Mouse (Mus musculus) myocyte (in vitro differentiated cells): ENCODE data around the gene Anks1. TPM values are rescaled to one million over a fixed set of nuclear protein-coding genes. Genes with fewer than 3 reads are reported as not detected.
"Not testable (repeated sequence)": the region's sequence is repeated elsewhere in the genome, so short reads cannot be mapped to it uniquely, and the experiment has no call there.

Experiments used
- H3K27me3 ChIP-seq: one replicate; pipeline ENCODE4 v1.6.1; 2011; ENCODE audit not compliant: control insufficient read depth, insufficient read depth, insufficient read length
- H3K36me3 ChIP-seq: one replicate; pipeline ENCODE4 v1.6.1; 2011; ENCODE audit not compliant: control insufficient read depth, insufficient read depth
- H3K4me2 ChIP-seq: one replicate; pipeline ENCODE4 v1.6.1; 2011; ENCODE audit warnings: low read depth, control low read depth
- H3K4me3 ChIP-seq: one replicate; pipeline ENCODE4 v1.5.1; 2011; ENCODE audit warnings: mild to moderate bottlenecking, control low read depth, moderate library complexity
- H3K79me2 ChIP-seq: one replicate; pipeline ENCODE4 v1.6.1; 2011; ENCODE audit not compliant: control insufficient read depth, insufficient read depth
- H3ac ChIP-seq: one replicate; pipeline ENCODE4 v1.6.1; 2011; ENCODE audit not compliant: control insufficient read depth, insufficient read length
- CEBPB ChIP-seq: IDR thresholded peaks from 2 replicates; pipeline ENCODE4 v1.6.1; 2011; ENCODE audit warnings: mild to moderate bottlenecking, moderate library complexity; ENCODE audit not compliant: poor library complexity, insufficient read depth, severe bottlenecking
- E2F4 ChIP-seq: IDR thresholded peaks from one replicate; pipeline ENCODE4 v1.6.1; 2011; ENCODE audit warnings: mild to moderate bottlenecking, control low read depth, moderate library complexity; ENCODE audit not compliant: insufficient read depth
- MAX ChIP-seq: IDR thresholded peaks from one replicate; pipeline ENCODE4 v1.6.1; 2011; ENCODE audit warnings: low read depth, mild to moderate bottlenecking, control low read depth
- MYOD1 ChIP-seq, 3 experiments: IDR thresholded peaks; one replicate each; pipeline ENCODE4 v1.6.1; 2011; ENCODE audit warnings: control low read depth in 2 of 3, low read depth in 2 of 3, mild to moderate bottlenecking in 2 of 3, moderate library complexity in 1 of 3; ENCODE audit not compliant: insufficient read length in 2 of 3, control insufficient read depth in 1 of 3
- MYOG ChIP-seq, 3 experiments: IDR thresholded peaks; one replicate each; pipeline ENCODE4 v1.6.1; 2011; ENCODE audit warnings: control low read depth in 2 of 3, low read depth in 2 of 3, mild to moderate bottlenecking in 2 of 3; ENCODE audit not compliant: insufficient read length in 2 of 3, control insufficient read depth in 1 of 3, insufficient read depth in 1 of 3
- POLR2A ChIP-seq: IDR thresholded peaks from one replicate; pipeline ENCODE4 v1.6.1; 2011; ENCODE audit warnings: low read depth, mild to moderate bottlenecking, control low read depth, moderate library complexity; ENCODE audit not compliant: insufficient read length
- POLR2AphosphoS2 ChIP-seq: IDR thresholded peaks from one replicate; pipeline ENCODE4 v1.6.1; 2011; ENCODE audit warnings: low read depth, control low read depth; ENCODE audit not compliant: insufficient read length
- REST ChIP-seq: IDR thresholded peaks from one replicate; pipeline ENCODE4 v1.6.1; 2011; ENCODE audit warnings: mild to moderate bottlenecking, control low read depth, moderate library complexity; ENCODE audit not compliant: insufficient read depth, insufficient read length
- SRF ChIP-seq: IDR thresholded peaks from one replicate; pipeline ENCODE4 v1.6.1; 2011; ENCODE audit warnings: low read depth; ENCODE audit not compliant: control insufficient read depth, insufficient read length
- TCF12 ChIP-seq: IDR thresholded peaks from one replicate; pipeline ENCODE4 v1.6.1; 2011; ENCODE audit warnings: mild to moderate bottlenecking, control low read depth; ENCODE audit not compliant: poor library complexity, insufficient read depth, severe bottlenecking
- TCF3 ChIP-seq: IDR thresholded peaks from one replicate; pipeline ENCODE4 v1.6.1; 2011; ENCODE audit warnings: low read depth, control low read depth; ENCODE audit not compliant: insufficient read length
- USF1 ChIP-seq: IDR thresholded peaks from one replicate; pipeline ENCODE4 v1.6.1; 2011; ENCODE audit warnings: low read depth, mild to moderate bottlenecking, control low read depth, moderate library complexity
- polyA plus RNA-seq: library from polyadenylated mRNA; unstranded; fragments of >200 nt; fragmentation: generic; extraction: Trizol; gene quantifications from one replicate; pipeline ENCODE4 v1.2.1, GENCODE M21; 2012; ENCODE audit warnings: missing spikeins

Anks1 gene
- polyA plus RNA-seq, 1 experiment: 10.0 TPM

GRCm38 (mm10) chr17:27989807-27990542 lies 80.9 kb downstream of the Anks1 start:
- Histone ChIP-seq H3K36me3 (peaks cover 9% of the 10 kb centered on the region), H3K4me2 (no peak overlapping the region), H3ac (no peak overlapping the region), H3K79me2 (no peaks in the 10 kb centered on the region), H3K4me3 (no peak overlapping the region), H3K27me3 (no peaks in the 10 kb centered on the region)
- no peak for TF ChIP-seq TCF3
- TF ChIP-seq REST: no peak
- TF ChIP-seq MAX: no peak
- TF ChIP-seq E2F4: no peak
- TF ChIP-seq POLR2AphosphoS2: no peak
- TF ChIP-seq MYOD1 (IDR thresholded peaks at IDR 0.05; ENCODE audit: control insufficient read depth in 1 of 3, insufficient read length in 2 of 3, low read depth in 2 of 3): no peak
- no peak for TF ChIP-seq SRF
- no peak for TF ChIP-seq MYOG (IDR thresholded peaks at IDR 0.05; ENCODE audit: control insufficient read depth in 1 of 3, insufficient read depth in 1 of 3, insufficient read length in 2 of 3, low read depth in 2 of 3)
- no peak for TF ChIP-seq TCF12
- TF ChIP-seq CEBPB: no peak
- no peak for TF ChIP-seq USF1
- no peak for TF ChIP-seq POLR2A

- H3K4me2 ChIP-seq: no peak overlapping the region
- TF ChIP-seq MYOD1 (IDR thresholded peaks at IDR 0.05; ENCODE audit: control insufficient read depth in 1 of 3, insufficient read length in 2 of 3, low read depth in 2 of 3): no peak
- no peak for TF ChIP-seq MAX
- no peak for TF ChIP-seq POLR2AphosphoS2
- TF ChIP-seq E2F4: no peak
- TF ChIP-seq POLR2A: no peak
- TF ChIP-seq TCF3: no peak
- no peak for TF ChIP-seq REST
- no peak for TF ChIP-seq CEBPB
- TF ChIP-seq TCF12: no peak
- no peak for TF ChIP-seq USF1
- H3K36me3 ChIP-seq: no peaks in the 10 kb centered on the region
- no peaks in the 10 kb centered on the region for H3K27me3 ChIP-seq
- no peak overlapping the region for H3K4me3 ChIP-seq
- H3K79me2 ChIP-seq: no peaks in the 10 kb centered on the region
- H3ac ChIP-seq: no peak overlapping the region
These were observed 85.2 kb downstream of the Anks1 start for GRCm38 (mm10) chr17:27994001-27994944.

GRCm38 (mm10) chr17:27996320-27996719 lies 87.2 kb downstream of the Anks1 start:
- H3K4me2 ChIP-seq: peak overlapping the region; percentile 12
- H3K79me2 ChIP-seq: no peaks in the 10 kb centered on the region
- no peak overlapping the region for H3ac ChIP-seq
- H3K4me3 ChIP-seq: no peak overlapping the region
- H3K27me3 ChIP-seq: no peaks in the 10 kb centered on the region
- no peaks in the 10 kb centered on the region for H3K36me3 ChIP-seq
- TF ChIP-seq SRF: no peak
- no peak for TF ChIP-seq TCF12
- TF ChIP-seq POLR2AphosphoS2: no peak
- no peak for TF ChIP-seq CEBPB
- no peak for TF ChIP-seq POLR2A
- TF ChIP-seq E2F4: no peak
- TF ChIP-seq MAX: no peak
- no peak for TF ChIP-seq MYOD1 (IDR thresholded peaks at IDR 0.05; ENCODE audit: control insufficient read depth in 1 of 3, insufficient read length in 2 of 3, low read depth in 2 of 3)
- no peak for TF ChIP-seq MYOG (IDR thresholded peaks at IDR 0.05; ENCODE audit: control insufficient read depth in 1 of 3, insufficient read depth in 1 of 3, insufficient read length in 2 of 3, low read depth in 2 of 3)
- TF ChIP-seq USF1: no peak
- TF ChIP-seq REST: no peak
- TF ChIP-seq TCF3: no peak

- TF ChIP-seq POLR2AphosphoS2 (no peak), MYOD1 (IDR thresholded peaks at IDR 0.05; ENCODE audit: control insufficient read depth in 1 of 3, insufficient read length in 2 of 3, low read depth in 2 of 3) (no peak), E2F4 (no peak), MYOG (IDR thresholded peaks at IDR 0.05; ENCODE audit: control insufficient read depth in 1 of 3, insufficient read depth in 1 of 3, insufficient read length in 2 of 3, low read depth in 2 of 3) (no peak), MAX (no peak)
- Histone ChIP-seq H3K79me2 (no peaks in the 10 kb centered on the region), H3K4me2 (no peak overlapping the region), H3K27me3 (no peaks in the 10 kb centered on the region), H3ac (no peak overlapping the region), H3K36me3 (no peaks in the 10 kb centered on the region), H3K4me3 (no peak overlapping the region)
These were observed 88.1 kb downstream of the Anks1 start for GRCm38 (mm10) chr17:27997212-27997611.

GRCm38 (mm10) chr17:27999683-28000273 lies 90.7 kb downstream of the Anks1 start:
- not testable (repeated sequence) for H3K4me2 ChIP-seq, H3K36me3 ChIP-seq, H3K79me2 ChIP-seq, H3K4me3 ChIP-seq, H3ac ChIP-seq, H3K27me3 ChIP-seq
